Mouse (Mus musculus): ENCODE data around the gene Cavin1. TPM values are rescaled to one million over a fixed set of nuclear protein-coding genes. Genes with fewer than 3 reads are reported as not detected.
A peak's percentile ranks its signal among the peaks of the same experiment; 100 is the strongest.

Gene Cavin1
- 27.0 and 29.1 TPM in 2 replicates for polyA plus RNA-seq (2012; rRNA removed)

- Histone ChIP-seq H3K4me1 (ENCODE audit: control insufficient read depth, insufficient read depth, insufficient read length) (peaks cover 8% of the 10 kb centered on the region), H3K4me3 (ENCODE audit: extremely low read depth, insufficient read depth, insufficient read length) (peak within 1 kb of the TSS; percentile 54; the same call in 1 of the 2 replicates), H3K27ac (ENCODE audit: insufficient read depth, low read length) (peak within 1 kb of the TSS; percentile 17), H3K27me3 (ENCODE audit: control insufficient read depth, insufficient read depth, low read length) (peaks cover 18% of the 10 kb centered on the region), H3K36me3 (ENCODE audit: control insufficient read depth, insufficient read depth, low read length) (no peaks in the 10 kb centered on the region)
- 11% methylated on average over 20 of the region's 20 CpGs for WGBS
- TF ChIP-seq POLR2A (IDR thresholded peaks at IDR 0.05; ENCODE audit: low read depth, low read length) (no peak; the same call in 1 of the 2 replicates), CTCF (IDR thresholded peaks at IDR 0.05; ENCODE audit: extremely low read depth, insufficient read depth, insufficient read length, insufficient replicate concordance) (no peak)
- peak in 1 of 2 experiments; percentile 39 for DNase-seq (ENCODE audit: low read depth in 1 of 2, low spot score in 2 of 2)
These were observed at the start of gene Cavin1 for GRCm38 (mm10) chr11:100970557-100970937. Cavin1 (minus strand) TSS chr11:100970887.

- H3K36me3 ChIP-seq (ENCODE audit: control insufficient read depth, insufficient read depth, low read length): peaks cover 4% of the 10 kb centered on the region
- H3K4me1 ChIP-seq (ENCODE audit: control insufficient read depth, insufficient read depth, insufficient read length): peaks cover 4% of the 10 kb centered on the region
- H3K27me3 ChIP-seq (ENCODE audit: control insufficient read depth, insufficient read depth, low read length): no peaks in the 10 kb centered on the region
- no peak overlapping the region for H3K27ac ChIP-seq (ENCODE audit: insufficient read depth, low read length)
- no peak overlapping the region for H3K4me3 ChIP-seq (ENCODE audit: extremely low read depth, insufficient read depth, insufficient read length)
- WGBS: 86% methylated on average over 6 of the region's 6 CpGs
- no peak for DNase-seq (ENCODE audit: low read depth in 1 of 2, low spot score in 2 of 2)
- no peak for TF ChIP-seq POLR2A (IDR thresholded peaks at IDR 0.05; ENCODE audit: low read depth, low read length)
- no peak for TF ChIP-seq CTCF (IDR thresholded peaks at IDR 0.05; ENCODE audit: extremely low read depth, insufficient read depth, insufficient read length, insufficient replicate concordance)
These were observed 41.0 kb upstream of the Cavin1 start for GRCm38 (mm10) chr11:101011641-101012040.

- peak in 1 of 2 experiments; percentile 17 for DNase-seq (ENCODE audit: low read depth in 1 of 2, low spot score in 2 of 2)
- Histone ChIP-seq H3K27me3 (ENCODE audit: control insufficient read depth, insufficient read depth, low read length) (no peaks in the 10 kb centered on the region), H3K27ac (ENCODE audit: insufficient read depth, low read length) (peak overlapping the region; percentile 79; the same call in 1 of the 2 replicates), H3K36me3 (ENCODE audit: control insufficient read depth, insufficient read depth, low read length) (peaks cover 2% of the 10 kb centered on the region), H3K4me3 (ENCODE audit: extremely low read depth, insufficient read depth, insufficient read length) (peak overlapping the region; percentile 81), H3K4me1 (ENCODE audit: control insufficient read depth, insufficient read depth, insufficient read length) (peaks cover 2% of the 10 kb centered on the region)
- no peak for TF ChIP-seq POLR2A (IDR thresholded peaks at IDR 0.05; ENCODE audit: low read depth, low read length)
- no peak for TF ChIP-seq CTCF (IDR thresholded peaks at IDR 0.05; ENCODE audit: extremely low read depth, insufficient read depth, insufficient read length, insufficient replicate concordance)
- 4% methylated on average over 29 of the region's 29 CpGs for WGBS
These were observed 39.4 kb upstream of the Cavin1 start for GRCm38 (mm10) chr11:101009888-101010784.

- H3K36me3 ChIP-seq (ENCODE audit: control insufficient read depth, insufficient read depth, low read length): no peaks in the 10 kb centered on the region; the same call in none of the 2 replicates
- peak; percentile 90 to 96 for DNase-seq (ENCODE audit: low read depth in 1 of 2, low spot score in 2 of 2)
- no peaks in the 10 kb centered on the region for H3K27me3 ChIP-seq (ENCODE audit: control insufficient read depth, insufficient read depth, low read length)
- 1% methylated on average over 44 of the region's 44 CpGs for WGBS
- peak within 1 kb of the TSS; percentile 94 for H3K27ac ChIP-seq (ENCODE audit: insufficient read depth, low read length)
- peak within 1 kb of the TSS; percentile 81 for H3K4me3 ChIP-seq (ENCODE audit: extremely low read depth, insufficient read depth, insufficient read length)
- peaks cover 2% of the 10 kb centered on the region for H3K4me1 ChIP-seq (ENCODE audit: control insufficient read depth, insufficient read depth, insufficient read length)
- TF ChIP-seq CTCF (IDR thresholded peaks at IDR 0.05; ENCODE audit: extremely low read depth, insufficient read depth, insufficient read length, insufficient replicate concordance) (no peak), POLR2A (IDR thresholded peaks at IDR 0.05; ENCODE audit: low read depth, low read length) (peak; percentile 48)
These were observed 38.6 kb upstream of the Cavin1 start, which contains the start of gene Atp6v0a1 for GRCm38 (mm10) chr11:101009046-101009887. Atp6v0a1 (plus strand) TSS chr11:101009452.

GRCm38 (mm10) chr11:101008206-101009045, 37.7 kb upstream of the Cavin1 start:
- Histone ChIP-seq H3K36me3 (ENCODE audit: control insufficient read depth, insufficient read depth, low read length) (no peaks in the 10 kb centered on the region; the same call in none of the 2 replicates), H3K27me3 (ENCODE audit: control insufficient read depth, insufficient read depth, low read length) (no peaks in the 10 kb centered on the region), H3K27ac (ENCODE audit: insufficient read depth, low read length) (peak overlapping the region; percentile 94), H3K4me1 (ENCODE audit: control insufficient read depth, insufficient read depth, insufficient read length) (peaks cover 2% of the 10 kb centered on the region), H3K4me3 (ENCODE audit: extremely low read depth, insufficient read depth, insufficient read length) (peak overlapping the region; percentile 81)
- no peak for TF ChIP-seq POLR2A (IDR thresholded peaks at IDR 0.05; ENCODE audit: low read depth, low read length)
- no peak for TF ChIP-seq CTCF (IDR thresholded peaks at IDR 0.05; ENCODE audit: extremely low read depth, insufficient read depth, insufficient read length, insufficient replicate concordance)
- 5% methylated on average over 14 of the region's 14 CpGs for WGBS
- DNase-seq (ENCODE audit: low read depth in 1 of 2, low spot score in 2 of 2): peak; percentile 55 to 94

All from spleen, adult 2 months (tissue).